Mouse (Mus musculus) 3T3-L1 (cell line): ENCODE data around the gene Ssbp2.

Source experiments
- DNase-seq: peaks from one replicate; pipeline ENCODE4 v3.0.0-alpha.2; 2015; ENCODE audit warnings: low read depth, low spot score

Ssbp2 gene

DNA sequence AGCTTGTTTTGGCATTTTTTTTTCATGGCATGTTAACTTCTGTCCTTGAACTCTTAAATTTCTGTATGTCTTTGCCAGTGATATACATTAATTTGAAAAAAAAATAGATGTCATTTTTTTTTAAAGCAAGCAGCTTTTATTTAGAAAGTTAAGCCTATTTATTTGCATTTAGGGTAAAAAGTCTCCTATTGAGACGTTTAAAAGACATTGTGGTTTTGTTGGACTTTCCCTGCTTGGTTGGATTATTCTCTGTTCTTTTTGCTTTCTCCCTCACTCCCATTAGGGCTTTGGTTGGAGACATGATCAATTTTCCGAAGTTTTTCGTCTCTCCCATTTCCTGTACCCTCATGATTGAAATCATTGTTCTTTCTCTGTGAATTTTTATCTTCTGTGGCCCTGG, 265.0 kb downstream of the Ssbp2 start:
- DNase-seq, result no peak

DNA sequence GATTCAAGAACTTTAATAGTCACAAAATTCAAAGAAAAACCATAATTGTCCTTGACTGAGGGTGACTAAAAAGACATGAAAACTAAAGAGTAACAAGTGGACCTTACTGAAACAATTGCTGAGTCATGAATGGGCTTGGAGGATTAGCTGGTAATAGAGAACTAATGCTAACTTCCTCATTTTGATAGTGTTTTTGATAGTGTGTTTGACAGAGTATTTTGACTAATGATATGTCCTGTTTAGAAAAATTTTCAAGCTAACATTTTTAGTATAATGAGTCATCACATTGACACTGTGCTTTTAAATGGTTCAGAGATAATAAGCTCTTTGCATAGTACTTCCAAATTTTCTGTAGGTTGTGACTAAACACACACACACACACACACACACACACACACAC, 267.8 kb downstream of the Ssbp2 start:
- peak; percentile 27 for DNase-seq

- DNase-seq, result no peak
Measured at GRCm38 (mm10) chr13:91737191-91737590, 277.1 kb downstream of the Ssbp2 start.

- no peak for DNase-seq
Measured at GRCm38 (mm10) chr13:91740851-91741250, 280.8 kb downstream of the Ssbp2 start.

DNA sequence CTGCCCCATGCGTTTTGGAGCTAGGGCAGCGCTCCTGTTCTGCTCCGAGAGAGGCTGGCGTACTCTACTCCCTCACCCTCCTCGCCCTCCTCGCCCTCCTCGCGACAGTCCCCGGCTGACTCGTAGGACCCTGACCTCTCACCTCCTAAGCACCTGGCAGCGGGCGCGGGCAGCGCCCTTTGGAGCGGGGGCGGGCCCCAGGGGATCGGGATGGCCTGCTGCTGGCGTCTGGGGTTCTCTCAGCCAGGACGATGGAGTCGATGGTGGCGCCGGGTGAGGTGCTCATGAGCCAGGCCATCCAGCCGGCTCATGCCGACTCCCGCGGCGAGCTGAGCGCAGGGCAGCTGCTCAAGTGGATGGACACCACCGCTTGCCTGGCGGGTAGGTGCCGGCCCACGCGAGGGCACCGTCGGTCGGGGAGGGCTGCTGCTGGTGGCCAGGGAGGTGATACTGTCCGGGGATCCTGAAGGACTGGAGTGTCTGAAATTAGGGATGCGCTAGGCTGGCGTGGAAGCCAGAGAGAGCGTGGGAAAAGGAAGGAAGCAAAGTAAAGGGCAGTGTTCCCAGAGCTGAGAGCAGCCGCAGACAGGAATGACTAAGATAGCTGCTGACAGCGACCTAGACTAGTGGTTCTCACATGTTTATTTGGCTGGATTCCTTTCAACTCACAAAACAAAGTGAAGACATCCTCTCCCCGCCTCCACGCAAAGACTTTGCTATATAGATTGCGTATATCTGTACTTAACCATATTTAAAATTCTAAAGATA, 281.4 kb downstream of the Ssbp2 start, which contains the start of gene Acot12:
Acot12 (plus strand) TSS at position 233 of the 768 bp plus-strand sequence.
- DNase-seq, result no peak

DNA sequence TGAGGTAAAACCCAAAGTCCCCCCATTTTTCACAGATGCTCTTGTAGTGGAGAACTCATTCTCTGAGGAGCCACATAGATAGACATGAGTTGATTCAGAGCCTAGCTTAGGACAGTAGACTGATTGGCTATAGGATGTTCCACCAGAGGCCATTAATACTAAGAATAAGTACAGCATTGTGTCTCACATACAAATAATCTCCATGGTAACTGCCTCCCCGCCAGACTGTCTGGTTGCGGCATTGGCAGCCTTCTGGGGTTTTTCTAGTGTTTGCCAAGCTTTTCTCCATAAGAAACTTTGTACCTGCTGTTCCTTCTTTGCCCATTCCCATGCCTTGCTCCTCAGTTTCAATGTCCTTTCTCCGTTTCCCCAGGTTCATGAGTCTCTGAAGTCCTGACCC, 283.1 kb downstream of the Ssbp2 start:
- no peak for DNase-seq

- no peak for DNase-seq
Measured at GRCm38 (mm10) chr13:91746470-91746869, 286.4 kb downstream of the Ssbp2 start.

- no peak for DNase-seq
Measured at GRCm38 (mm10) chr13:91748401-91748800, 288.3 kb downstream of the Ssbp2 start.

DNA sequence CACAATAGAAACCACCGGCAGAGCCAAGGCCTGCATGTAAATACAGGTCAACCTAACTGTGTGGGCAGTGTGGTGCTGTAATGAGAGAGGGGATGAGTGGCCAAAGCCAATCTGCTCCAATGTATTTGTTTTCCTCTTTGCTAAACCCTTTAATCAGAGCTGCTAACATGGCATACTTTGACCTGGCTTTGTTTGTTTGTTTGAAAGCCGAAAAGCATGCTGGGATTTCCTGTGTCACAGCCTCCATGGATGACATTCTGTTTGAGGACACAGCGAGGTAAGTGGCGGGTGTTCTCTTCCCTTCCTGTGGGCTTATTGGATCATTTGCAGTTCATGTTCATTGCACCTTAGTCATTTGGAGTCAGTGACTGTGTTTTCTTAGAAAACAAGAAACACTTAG, 289.9 kb downstream of the Ssbp2 start:
- no peak for DNase-seq
